Mouse (Mus musculus) heart, adult 2 months (tissue): ENCODE data around the gene Clrn3.

ENCODE experiments used
- CTCF ChIP-seq: fragments of 200-600 bp; IDR thresholded peaks from 2 replicates; pipeline ENCODE4 v1.8.1; 2022; ENCODE audit warnings: antibody characterized with exemption, mild to moderate bottlenecking, moderate library complexity
- EP300 ChIP-seq: fragments of 200-500 bp; IDR thresholded peaks from 2 replicates; pipeline ENCODE4 v1.6.1; 2011; ENCODE audit warnings: low read depth, low read length, control low read depth; ENCODE audit not compliant: insufficient read depth
- POLR2A ChIP-seq: fragments of 200-500 bp; IDR thresholded peaks from 2 replicates; pipeline ENCODE4 v1.6.1; 2011; ENCODE audit warnings: mild to moderate bottlenecking, low read depth, low read length, control low read depth; ENCODE audit not compliant: insufficient read depth

- no peak for TF ChIP-seq CTCF
- no peak for TF ChIP-seq EP300
- no peak for TF ChIP-seq POLR2A
Observed at GRCm38 (mm10) chr7:135470319-135470718, 58.1 kb downstream of the Clrn3 start.
